Comparison of ENCODE assay signal across 14 mouse cellular contexts in the genomic region with DNA sequence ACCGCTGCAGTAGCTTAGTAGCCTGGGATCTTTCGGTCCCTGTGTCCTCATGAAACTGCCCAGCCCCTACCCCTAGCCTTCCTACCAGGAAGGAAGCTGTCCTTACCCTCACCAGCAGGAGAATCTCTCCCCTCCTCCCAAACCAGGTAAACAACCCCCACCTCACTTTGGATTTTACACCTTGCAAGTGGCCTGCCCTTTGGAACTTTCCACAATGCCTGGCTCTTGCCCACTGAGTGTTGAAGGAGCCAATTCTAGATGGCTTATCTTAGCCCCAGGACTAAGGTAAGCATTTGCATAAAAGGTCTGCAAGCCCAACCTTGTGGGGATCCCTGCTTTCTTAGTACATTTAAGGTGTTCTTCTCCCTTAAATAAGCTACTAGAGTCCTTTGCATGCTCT. TPM values are rescaled to one million over a fixed set of nuclear protein-coding genes. Genes with fewer than 3 reads are reported as not detected.
A peak's percentile ranks its signal among the peaks of the same experiment; 100 is the strongest.
DNase-seq lines count a peak whose midpoint lies in the region; ATAC-seq and TF ChIP-seq lines count a peak whose summit lies in the region.
"Had no signal": no experiment of that assay in that cellular context is flagged by ENCODE, and none has a peak within 500 bp of the region (broad histone marks: within the 10 kb centered on the region; RNA-seq: fewer than 3 reads in every experiment).

No protein-coding gene starts in this region.

- TF ChIP-seq CTCF in lung, adult 2 months (IDR thresholded peaks at IDR 0.05; ENCODE audit: insufficient read depth, low read length), result no peak

- peak overlapping the region; percentile 59 for H3K4me2 ChIP-seq in stomach, embryonic 14.5 days (replicated peaks; ENCODE audit: low read depth, low read length)

- H3K36me3 ChIP-seq in stomach, embryonic 14.5 days (ENCODE audit: control insufficient read depth, insufficient read depth, low read length), result no peaks in the 10 kb centered on the region
- H3K36me3 ChIP-seq: hindbrain, embryonic 13.5 days had no signal

- WGBS in lung, adult 2 months, result 70% methylated on average over 2 of the region's 2 CpGs
- WGBS in stomach, embryonic 14.5 days, result 74% methylated on average over 2 of the region's 2 CpGs

- H3K27me3 ChIP-seq in stomach, embryonic 14.5 days (ENCODE audit: control insufficient read depth, insufficient read depth, low read length), result peaks cover 11% of the 10 kb centered on the region; the same call in 1 of the 2 replicates
- H3K27me3 ChIP-seq: Patski had no signal

- H3K4me1 ChIP-seq in lung, adult 2 months (ENCODE audit: control insufficient read depth, insufficient read depth, low read length), result peaks cover 3% of the 10 kb centered on the region; the same call in 1 of the 2 replicates
- H3K4me1 ChIP-seq in stomach, embryonic 14.5 days (ENCODE audit: control insufficient read depth, insufficient read depth, low read length), result 0 out of 2 replicates have a peak, but pooled peaks cover 6% of the 10 kb centered on the region

- no peak for TF ChIP-seq POLR2A in lung, adult 2 months (IDR thresholded peaks at IDR 0.05; ENCODE audit: borderline replicate concordance, extremely low read depth, low read depth, low read length)

- no peak for ATAC-seq in stomach, embryonic 14.5 days (ENCODE audit: insufficient number of reproducible peaks, insufficient read depth, low FRiP score, low read depth)
- ATAC-seq: forebrain, embryonic 13.5 days; Patski had no signal

- H3K9me3 ChIP-seq in stomach, embryonic 14.5 days (ENCODE audit: control insufficient read depth, low read depth, low read length), result no peaks in the 10 kb centered on the region
- H3K9me3 ChIP-seq: forebrain, embryonic 13.5 days; hindbrain, embryonic 13.5 days had no signal

- peak; percentile 12 for DNase-seq in lung, adult 2 months
- no peak for DNase-seq in lung, postnatal 25 days (ENCODE audit: low spot score)
- DNase-seq in kidney, adult 18-20 months, result peak; percentile 54
- DNase-seq in kidney, postnatal 10 days, result peak; percentile 47
- DNase-seq in urinary bladder, postnatal 10 days (ENCODE audit: low spot score), result no peak
- DNase-seq in thymus, postnatal 14 days, result no peak
- no peak for DNase-seq in adrenal gland, adult 18-20 months (ENCODE audit: low spot score in 2 of 2)
- DNase-seq: cerebellum, adult 9-11 months; heart, adult 2 months had no signal

- no peak overlapping the region for H3K9ac ChIP-seq in stomach, embryonic 14.5 days (replicated peaks; ENCODE audit: low read depth, low read length)

- no peak overlapping the region for H3K4me3 ChIP-seq in lung, adult 2 months (replicated peaks; ENCODE audit: extremely low read depth, low read depth, low read length)
- peak overlapping the region; percentile 43 for H3K4me3 ChIP-seq in stomach, embryonic 14.5 days (ENCODE audit: low read depth, low read length)
- H3K4me3 ChIP-seq: heart, adult 2 months had no signal

- peak overlapping the region; percentile 16; the same call in 1 of the 2 replicates for H3K27ac ChIP-seq in stomach, embryonic 14.5 days (ENCODE audit: low read length)
- H3K27ac ChIP-seq: forebrain, embryonic 13.5 days; gastrocnemius, adult 2 months; heart, adult 2 months; hindbrain, embryonic 13.5 days had no signal

RNA-seq across cellular contexts. Expression of a gene that starts 1.3 kb away (rescaled TPM):
- polyA plus RNA-seq in lung, adult 2 months (2012; rRNA removed), result 45.1 and 56.6 TPM in 2 replicates
- polyA plus RNA-seq in stomach, embryonic 14.5 days (2014; fragmentation: Nextera tagmentation; extraction: Ambion mirVana), result 33.4 and 34.3 TPM in 2 replicates
- total RNA-seq in adrenal gland, adult 18-20 months (2021), result not detected
- total RNA-seq: heart, adult 2 months had no signal
- polyA plus RNA-seq: forebrain, embryonic 13.5 days; hindbrain, embryonic 13.5 days had no signal

Comparison
In these comparisons a context has a peak if more than half of its experiments do, and no peak if none do; other contexts are left out.
1. DNase-seq: peak in lung, adult 2 months (single experiment), kidney, adult 18-20 months (single experiment) and kidney, postnatal 10 days (single experiment); none in lung, postnatal 25 days (single experiment), urinary bladder, postnatal 10 days (single experiment), thymus, postnatal 14 days (single experiment) and adrenal gland, adult 18-20 months (0 of 2).